Mouse (Mus musculus) NIH3T3 (cell line): Measurements from ENCODE around the gene Loxl4.

Source experiments
- DNase-seq: peaks from one replicate; pipeline ENCODE4 v3.0.0-alpha.2; 2012; ENCODE audit warnings: low read depth

The Loxl4 gene

GRCm38 (mm10) chr19:42612654-42613053 is at the start of gene Loxl4:
Loxl4 (minus strand) TSS chr19:42612813.
- peak; percentile 72 for DNase-seq

- no peak for DNase-seq
These were observed 49.0 kb upstream of the Loxl4 start for GRCm38 (mm10) chr19:42661430-42662164.

- peak; percentile 69 for DNase-seq
These were observed 47.6 kb upstream of the Loxl4 start for GRCm38 (mm10) chr19:42660244-42660565.

- peak; percentile 29 for DNase-seq
These were observed 47.0 kb upstream of the Loxl4 start for GRCm38 (mm10) chr19:42659354-42660243.

- DNase-seq, result no peak
These were observed 46.0 kb upstream of the Loxl4 start for GRCm38 (mm10) chr19:42658435-42659135.

- DNase-seq, result no peak
These were observed 45.2 kb upstream of the Loxl4 start for GRCm38 (mm10) chr19:42657769-42658168.

GRCm38 (mm10) chr19:42657306-42657705 is 44.7 kb upstream of the Loxl4 start:
- DNase-seq, result no peak

GRCm38 (mm10) chr19:42655006-42655405 is 42.4 kb upstream of the Loxl4 start:
- DNase-seq, result peak; percentile 85

GRCm38 (mm10) chr19:42653091-42653490 is 40.5 kb upstream of the Loxl4 start:
- no peak for DNase-seq

GRCm38 (mm10) chr19:42652425-42652824 is 39.8 kb upstream of the Loxl4 start:
- no peak for DNase-seq

GRCm38 (mm10) chr19:42640211-42640610 is 27.6 kb upstream of the Loxl4 start:
- no peak for DNase-seq

- DNase-seq, result no peak
These were observed 26.9 kb upstream of the Loxl4 start for GRCm38 (mm10) chr19:42639544-42639943.

GRCm38 (mm10) chr19:42638604-42639481 is 26.2 kb upstream of the Loxl4 start:
- DNase-seq, result peak; percentile 31

- DNase-seq, result peak; percentile 42
These were observed 24.0 kb upstream of the Loxl4 start for GRCm38 (mm10) chr19:42636631-42637030.

- no peak for DNase-seq
These were observed 21.0 kb upstream of the Loxl4 start for GRCm38 (mm10) chr19:42633650-42634049.

- no peak for DNase-seq
These were observed 19.7 kb upstream of the Loxl4 start for GRCm38 (mm10) chr19:42632301-42632700.

GRCm38 (mm10) chr19:42631541-42631961 is 18.9 kb upstream of the Loxl4 start:
- peak; percentile 91 for DNase-seq

GRCm38 (mm10) chr19:42628068-42628467 is 15.5 kb upstream of the Loxl4 start:
- DNase-seq, result peak; percentile 50

- peak; percentile 51 for DNase-seq
These were observed 1.1 kb upstream of the Loxl4 start for GRCm38 (mm10) chr19:42613647-42614225.

GRCm38 (mm10) chr19:42613116-42613515 is 503 bp upstream of the Loxl4 start:
- peak; percentile 13 for DNase-seq

GRCm38 (mm10) chr19:42611746-42612145 is 867 bp downstream of the Loxl4 start:
- no peak for DNase-seq
